Mouse (Mus musculus): ENCODE data around the gene Foxl1. TPM values are rescaled to one million over a fixed set of nuclear protein-coding genes. Genes with fewer than 3 reads are reported as not detected.
A peak's percentile ranks its signal among the peaks of the same experiment; 100 is the strongest.
"Not testable (repeated sequence)": the region's sequence is repeated elsewhere in the genome, so short reads cannot be mapped to it uniquely, and the experiment has no call there.

The Foxl1 gene
- polyA plus RNA-seq, 1 experiment from 2014 or later = 7.9 TPM

DNA sequence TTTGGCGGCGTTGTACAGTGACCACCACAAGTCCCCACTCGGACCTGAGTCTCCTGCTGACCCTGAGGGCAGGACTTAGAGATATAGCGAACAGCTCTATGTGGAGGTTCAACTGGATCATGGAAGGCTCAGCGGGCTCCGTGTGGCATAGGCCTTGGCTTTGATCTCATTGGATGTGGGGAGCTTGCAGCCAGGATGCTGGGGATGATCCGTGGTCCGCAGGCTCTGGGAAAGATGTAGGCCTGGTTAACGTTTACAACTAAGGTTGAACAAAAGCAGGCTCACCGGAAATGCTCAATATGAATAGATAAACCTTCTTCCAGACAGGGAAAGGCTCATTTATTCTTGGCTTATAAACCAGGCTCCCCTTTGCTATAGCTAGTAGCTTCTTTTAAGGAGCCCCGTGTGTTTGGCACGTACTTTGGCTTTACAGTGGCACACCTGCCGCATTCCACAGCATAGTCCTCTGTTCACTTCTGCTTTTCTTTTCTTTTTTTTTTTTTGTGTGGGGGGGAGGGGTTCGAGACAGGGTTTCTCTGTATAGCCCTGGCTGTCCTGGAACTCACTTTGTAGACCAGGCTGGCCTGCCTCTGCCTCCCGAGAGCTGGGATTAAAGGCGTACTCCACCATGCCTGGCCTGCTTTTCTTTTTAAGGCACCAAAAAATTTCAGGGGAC is 1.7 kb downstream of the Foxl1 start:
- Histone ChIP-seq H3K4me3 (ENCODE audit: low read depth, low read length) (peak overlapping the region; percentile 44), H3K36me3 (ENCODE audit: insufficient read depth) (no peaks in the 10 kb centered on the region), H3K4me2 (peak overlapping the region; percentile 73), H3K27ac (ENCODE audit: low read depth) (no peak overlapping the region; the same call in 1 of the 2 replicates), H3K9ac (peak overlapping the region; percentile 58), H3K4me1 (ENCODE audit: insufficient read depth) (no peaks in the 10 kb centered on the region; the same call in 1 of the 2 replicates), H3K27me3 (ENCODE audit: insufficient read depth, low read length) (peaks cover 58% of the 10 kb centered on the region), H3K9me3 (ENCODE audit: low read depth, low read length) (no peaks in the 10 kb centered on the region)
- DNase-seq (no peak), ATAC-seq (ENCODE audit: insufficient read depth) (no peak)
- no peak for TF ChIP-seq CTCF (IDR thresholded peaks at IDR 0.05; ENCODE audit: low read depth)
- 27% methylated on average over 16 of the region's 16 CpGs for WGBS

DNA sequence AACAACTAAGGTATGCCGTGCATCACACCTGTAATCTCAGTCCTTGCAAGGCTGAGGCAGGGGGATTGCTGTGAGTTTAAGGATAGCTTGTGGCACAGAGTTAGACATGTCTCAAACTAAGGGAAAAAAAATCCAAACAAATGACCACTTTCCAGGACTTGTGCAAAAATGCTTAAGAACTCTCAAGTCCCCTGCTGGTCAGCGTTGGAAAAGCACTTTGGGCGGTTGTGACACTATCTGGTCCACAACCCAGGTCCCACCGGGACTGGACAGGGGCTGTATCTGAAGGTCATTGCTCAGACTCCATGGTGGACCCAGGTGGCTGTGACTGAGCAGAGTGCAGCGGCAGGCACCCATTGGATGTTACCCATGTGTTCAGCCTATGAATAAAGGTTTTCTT is 2.8 kb downstream of the Foxl1 start:
- no peak overlapping the region for H3K9ac ChIP-seq
- H3K27me3 ChIP-seq (ENCODE audit: insufficient read depth, low read length) = peaks cover 48% of the 10 kb centered on the region
- H3K4me2 ChIP-seq = peak overlapping the region; percentile 73
- H3K36me3 ChIP-seq (ENCODE audit: insufficient read depth) = no peaks in the 10 kb centered on the region
- WGBS = 29% methylated on average over 5 of the region's 5 CpGs
- ATAC-seq (ENCODE audit: insufficient read depth) (no peak), DNase-seq (peak; percentile 89)
- no peaks in the 10 kb centered on the region; the same call in 1 of the 2 replicates for H3K4me1 ChIP-seq (ENCODE audit: insufficient read depth)
- peak overlapping the region; percentile 14; the same call in 1 of the 2 replicates for H3K4me3 ChIP-seq (ENCODE audit: low read depth, low read length)
- no peaks in the 10 kb centered on the region for H3K9me3 ChIP-seq (ENCODE audit: low read depth, low read length)
- TF ChIP-seq CTCF (IDR thresholded peaks at IDR 0.05; ENCODE audit: low read depth) = peak; percentile 79
- no peak overlapping the region for H3K27ac ChIP-seq (ENCODE audit: low read depth)

DNA sequence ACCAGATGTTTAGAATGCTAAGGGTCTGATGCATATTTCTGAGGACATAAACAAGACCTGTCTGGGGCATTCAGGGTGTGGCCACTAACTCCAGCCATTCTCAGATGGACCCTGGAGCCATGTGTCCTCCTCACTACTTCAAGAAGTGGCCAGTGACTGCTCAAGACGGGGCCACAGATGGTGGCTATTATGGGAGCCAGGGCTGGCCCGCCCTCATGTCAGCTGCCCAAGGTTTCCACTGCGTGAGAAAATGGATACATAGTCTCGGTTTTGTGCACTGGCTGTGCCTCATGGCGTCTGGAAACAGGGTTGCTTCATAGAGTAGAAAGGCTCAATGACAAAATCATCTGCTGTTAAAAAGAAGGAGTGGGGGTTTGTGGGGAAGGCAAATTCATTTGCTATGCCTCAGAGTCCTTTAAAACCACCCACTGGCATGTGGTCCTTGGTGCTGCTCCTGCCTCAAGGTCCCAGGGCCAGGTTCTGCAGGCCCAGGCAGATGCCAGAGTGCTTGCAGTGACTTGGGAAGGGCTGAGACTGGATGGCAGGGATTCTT is 5.3 kb downstream of the Foxl1 start:
- Histone ChIP-seq H3K27ac (ENCODE audit: low read depth) (no peak overlapping the region), H3K4me3 (ENCODE audit: low read depth, low read length) (no peak overlapping the region), H3K9me3 (ENCODE audit: low read depth, low read length) (no peaks in the 10 kb centered on the region; the same call in 1 of the 2 replicates), H3K9ac (no peak overlapping the region), H3K4me2 (no peak overlapping the region), H3K4me1 (ENCODE audit: insufficient read depth) (no peaks in the 10 kb centered on the region), H3K36me3 (ENCODE audit: insufficient read depth) (no peaks in the 10 kb centered on the region), H3K27me3 (ENCODE audit: insufficient read depth, low read length) (peaks cover 27% of the 10 kb centered on the region)
- ATAC-seq (ENCODE audit: insufficient read depth) (no peak), DNase-seq (no peak)
- TF ChIP-seq CTCF (IDR thresholded peaks at IDR 0.05; ENCODE audit: low read depth) = no peak
- 72% methylated on average over 5 of the region's 5 CpGs for WGBS

DNA sequence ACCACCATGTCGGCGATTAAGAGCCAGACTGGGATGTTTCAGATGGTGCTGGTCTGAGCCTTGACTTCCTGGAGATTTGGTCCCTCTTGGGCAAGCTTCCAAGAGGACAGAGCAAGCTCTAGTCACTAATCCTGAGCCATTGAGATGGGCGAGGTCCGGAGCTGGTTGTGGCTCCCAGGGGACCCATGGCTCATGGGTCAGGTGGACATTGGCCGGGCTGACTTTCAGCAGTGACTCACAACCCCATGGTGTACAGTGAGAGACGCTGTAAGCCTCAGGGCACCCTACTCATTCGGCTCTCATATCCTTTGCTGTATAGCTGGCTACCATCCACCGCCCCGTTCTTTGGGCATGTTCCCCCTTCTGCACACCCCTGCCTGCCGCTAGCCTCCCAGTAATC is 6.4 kb downstream of the Foxl1 start:
- ATAC-seq (ENCODE audit: insufficient read depth) = no peak
- WGBS = 85% methylated on average over 10 of the region's 10 CpGs
- Histone ChIP-seq H3K4me1 (ENCODE audit: insufficient read depth) (no peaks in the 10 kb centered on the region), H3K4me3 (ENCODE audit: low read depth, low read length) (no peak overlapping the region), H3K36me3 (ENCODE audit: insufficient read depth) (no peaks in the 10 kb centered on the region), H3K9me3 (ENCODE audit: low read depth, low read length) (no peaks in the 10 kb centered on the region; the same call in 1 of the 2 replicates), H3K9ac (no peak overlapping the region), H3K4me2 (no peak overlapping the region), H3K27ac (ENCODE audit: low read depth) (no peak overlapping the region), H3K27me3 (ENCODE audit: insufficient read depth, low read length) (peaks cover 16% of the 10 kb centered on the region)
- no peak for DNase-seq
- no peak for TF ChIP-seq CTCF (IDR thresholded peaks at IDR 0.05; ENCODE audit: low read depth)

DNA sequence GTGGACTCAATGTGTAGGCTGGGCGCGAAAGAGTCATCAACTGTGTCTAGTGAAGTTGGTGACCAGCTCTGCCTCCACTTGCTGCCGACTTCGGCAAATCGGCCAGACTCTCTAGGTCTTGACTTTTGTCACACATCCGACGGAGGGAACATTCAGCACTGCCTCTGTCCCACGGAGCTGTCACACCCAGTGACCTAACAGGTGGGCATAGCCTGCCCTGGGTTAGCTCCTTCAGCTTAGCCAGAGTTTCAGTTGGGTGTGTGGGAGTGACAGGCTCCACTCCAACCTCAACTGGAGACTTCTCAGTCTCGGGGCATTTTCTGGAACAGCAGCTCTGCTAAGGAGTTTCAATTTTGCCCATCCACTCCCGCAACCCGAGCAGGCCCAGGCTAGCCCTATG is 6.8 kb downstream of the Foxl1 start:
- no peaks in the 10 kb centered on the region for H3K36me3 ChIP-seq (ENCODE audit: insufficient read depth)
- no peaks in the 10 kb centered on the region for H3K4me1 ChIP-seq (ENCODE audit: insufficient read depth)
- no peak overlapping the region for H3K9ac ChIP-seq
- TF ChIP-seq CTCF (IDR thresholded peaks at IDR 0.05; ENCODE audit: low read depth) = no peak
- no peaks in the 10 kb centered on the region; the same call in 1 of the 2 replicates for H3K9me3 ChIP-seq (ENCODE audit: low read depth, low read length)
- H3K4me3 ChIP-seq (ENCODE audit: low read depth, low read length) = no peak overlapping the region
- DNase-seq (no peak), ATAC-seq (ENCODE audit: insufficient read depth) (no peak)
- peaks cover 12% of the 10 kb centered on the region for H3K27me3 ChIP-seq (ENCODE audit: insufficient read depth, low read length)
- no peak overlapping the region for H3K27ac ChIP-seq (ENCODE audit: low read depth)
- H3K4me2 ChIP-seq = no peak overlapping the region
- WGBS = 88% methylated on average over 11 of the region's 11 CpGs

DNA sequence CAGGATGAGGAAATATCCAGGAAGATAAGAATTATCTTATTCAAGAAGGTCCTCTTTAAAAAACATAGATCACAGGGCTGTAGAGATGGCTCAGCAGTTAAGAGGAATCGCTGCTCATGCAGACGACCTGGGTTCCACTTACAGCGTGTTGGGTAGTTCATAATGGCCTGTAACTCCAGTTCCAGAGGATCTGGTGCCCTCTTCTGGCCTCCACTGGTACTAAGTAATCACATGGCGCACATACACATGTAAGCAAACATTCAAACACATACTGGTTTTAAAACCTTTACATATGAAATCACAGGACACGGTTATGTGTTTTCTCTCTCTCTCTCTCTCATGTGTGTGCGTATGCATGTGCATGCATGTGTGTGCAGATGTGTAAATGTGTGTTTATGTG is 9.1 kb downstream of the Foxl1 start:
- WGBS = 93% methylated on average over 6 of the region's 6 CpGs
- DNase-seq = no peak
- no peak overlapping the region for H3K27ac ChIP-seq (ENCODE audit: low read depth)

DNA sequence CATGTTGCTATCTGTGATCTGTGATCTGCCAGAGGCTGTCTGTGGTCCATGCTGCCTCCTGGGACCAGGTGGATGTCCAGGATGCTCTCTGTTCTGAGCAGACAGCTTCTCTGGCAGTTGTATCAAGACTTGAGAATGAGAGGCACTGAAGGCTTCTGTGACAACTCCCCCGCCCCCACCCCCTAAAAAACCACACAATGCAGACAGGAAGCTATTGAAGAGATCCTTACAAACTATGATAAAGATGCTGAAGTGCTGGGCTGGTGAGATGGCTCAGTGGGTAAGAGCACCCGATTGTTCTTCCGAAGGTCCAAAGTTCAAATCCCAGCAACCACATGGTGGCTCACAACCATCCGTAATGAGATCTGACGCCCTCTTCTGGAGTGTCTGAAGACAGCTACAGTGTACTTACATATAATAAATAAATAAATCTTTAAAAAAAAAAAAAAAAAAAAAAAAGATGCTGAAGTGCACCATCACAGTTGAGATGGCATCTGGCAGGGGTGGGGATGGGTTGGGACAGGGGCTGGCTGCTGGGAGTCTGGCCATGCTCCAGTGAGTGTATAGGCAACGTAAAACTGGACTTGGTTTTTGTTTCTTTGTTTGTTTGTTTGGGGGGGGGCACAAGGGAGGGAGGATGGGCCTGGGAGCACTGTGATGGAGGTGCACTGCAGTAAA is 17.9 kb downstream of the Foxl1 start:
- H3K27me3 ChIP-seq (ENCODE audit: insufficient read depth, low read length); H3K36me3 ChIP-seq (ENCODE audit: insufficient read depth); ATAC-seq (ENCODE audit: insufficient read depth); H3K9me3 ChIP-seq (ENCODE audit: low read depth, low read length); H3K4me2 ChIP-seq; H3K4me3 ChIP-seq (ENCODE audit: low read depth, low read length); H3K27ac ChIP-seq (ENCODE audit: low read depth); H3K9ac ChIP-seq; DNase-seq; H3K4me1 ChIP-seq (ENCODE audit: insufficient read depth): not testable (repeated sequence)
- WGBS = 66% methylated on average over 4 of the region's 6 CpGs

More for the DNA sequence above, 9.1 kb downstream of the Foxl1 start:
- ATAC-seq (ENCODE audit: insufficient read depth) = no peak
- no peak overlapping the region for H3K4me3 ChIP-seq (ENCODE audit: low read depth, low read length)
- peak; percentile 28; the same call in 1 of the 2 replicates for TF ChIP-seq CTCF (IDR thresholded peaks at IDR 0.05; ENCODE audit: low read depth)
- H3K9ac ChIP-seq = no peak overlapping the region
- H3K9me3 ChIP-seq (ENCODE audit: low read depth, low read length) = no peaks in the 10 kb centered on the region; the same call in 1 of the 2 replicates
- H3K36me3 ChIP-seq (ENCODE audit: insufficient read depth) = no peaks in the 10 kb centered on the region
- 0 out of 2 replicates have a peak, but pooled peaks cover 4% of the 10 kb centered on the region for H3K27me3 ChIP-seq (ENCODE audit: insufficient read depth, low read length)
- no peaks in the 10 kb centered on the region for H3K4me1 ChIP-seq (ENCODE audit: insufficient read depth)
- H3K4me2 ChIP-seq = no peak overlapping the region
